Mouse (Mus musculus): ENCODE measurements around the gene Carnmt1. TPM values are rescaled to one million over a fixed set of nuclear protein-coding genes. Genes with fewer than 3 reads are reported as not detected.

The Carnmt1 gene
- polyA plus RNA-seq, 1 experiment, result 5.4 TPM

- H3K36me3 ChIP-seq (ENCODE audit: control insufficient read depth, insufficient read depth), result peaks cover 32% of the 10 kb centered on the region
Measured at GRCm38 (mm10) chr19:18716374-18716773, 45.8 kb downstream of the Carnmt1 start.

GRCm38 (mm10) chr19:18720337-18720736 lies 49.8 kb downstream of the Carnmt1 start:
- Histone ChIP-seq H3K79me3 (ENCODE audit: low read depth) (peaks cover 24% of the 10 kb centered on the region), H3K79me2 (ENCODE audit: control insufficient read depth, insufficient read depth) (peaks cover 39% of the 10 kb centered on the region), H3K4me3 (ENCODE audit: insufficient read depth, poor library complexity, severe bottlenecking) (no peak overlapping the region), H3K36me3 (ENCODE audit: control insufficient read depth, insufficient read depth) (peaks cover 32% of the 10 kb centered on the region), H3ac (ENCODE audit: control insufficient read depth, insufficient read length, low read depth) (no peak overlapping the region), H3K27me3 (ENCODE audit: control insufficient read depth, insufficient read depth, insufficient read length) (no peaks in the 10 kb centered on the region)
- TF ChIP-seq FOSL1 (IDR thresholded peaks at IDR 0.05; ENCODE audit: insufficient read depth, low read length, poor library complexity, severe bottlenecking), result no peak
- TF ChIP-seq MYOG (IDR thresholded peaks at IDR 0.05; ENCODE audit: control insufficient read depth, extremely low read depth, insufficient read length), result no peak
- no peak for TF ChIP-seq CEBPB (IDR thresholded peaks at IDR 0.05; ENCODE audit: low read depth)
- TF ChIP-seq MAX (IDR thresholded peaks at IDR 0.05), result no peak
- no peak for TF ChIP-seq USF1 (IDR thresholded peaks at IDR 0.05; ENCODE audit: low read depth)
- TF ChIP-seq MYOD1 (IDR thresholded peaks at IDR 0.05; ENCODE audit: control insufficient read depth, insufficient read length, low read depth), result no peak
- TF ChIP-seq CTCF (IDR thresholded peaks at IDR 0.05; ENCODE audit: control insufficient read depth, insufficient read depth, insufficient read length), result no peak

More at GRCm38 (mm10) chr19:18716374-18716773, 45.8 kb downstream of the Carnmt1 start:
- Histone ChIP-seq H3K27me3 (ENCODE audit: control insufficient read depth, insufficient read depth, insufficient read length) (no peaks in the 10 kb centered on the region), H3ac (ENCODE audit: control insufficient read depth, insufficient read length, low read depth) (no peak overlapping the region), H3K4me3 (ENCODE audit: insufficient read depth, poor library complexity, severe bottlenecking) (no peak overlapping the region), H3K79me3 (ENCODE audit: low read depth) (peaks cover 44% of the 10 kb centered on the region), H3K79me2 (ENCODE audit: control insufficient read depth, insufficient read depth) (peaks cover 62% of the 10 kb centered on the region)
- TF ChIP-seq FOSL1 (IDR thresholded peaks at IDR 0.05; ENCODE audit: insufficient read depth, low read length, poor library complexity, severe bottlenecking) (no peak), MYOG (IDR thresholded peaks at IDR 0.05; ENCODE audit: control insufficient read depth, extremely low read depth, insufficient read length) (no peak), MAX (IDR thresholded peaks at IDR 0.05) (no peak)

GRCm38 (mm10) chr19:18725186-18725585 lies 54.6 kb downstream of the Carnmt1 start:
- no peaks in the 10 kb centered on the region for H3K36me3 ChIP-seq (ENCODE audit: control insufficient read depth, insufficient read depth)
- no peak for TF ChIP-seq MYOD1 (IDR thresholded peaks at IDR 0.05; ENCODE audit: control insufficient read depth, insufficient read length, low read depth)
- no peak for TF ChIP-seq CEBPB (IDR thresholded peaks at IDR 0.05; ENCODE audit: low read depth)
- TF ChIP-seq CTCF (IDR thresholded peaks at IDR 0.05; ENCODE audit: control insufficient read depth, insufficient read depth, insufficient read length), result no peak
- TF ChIP-seq FOSL1 (IDR thresholded peaks at IDR 0.05; ENCODE audit: insufficient read depth, low read length, poor library complexity, severe bottlenecking), result no peak
- no peak for TF ChIP-seq USF1 (IDR thresholded peaks at IDR 0.05; ENCODE audit: low read depth)
- no peaks in the 10 kb centered on the region for H3K27me3 ChIP-seq (ENCODE audit: control insufficient read depth, insufficient read depth, insufficient read length)
- H3ac ChIP-seq (ENCODE audit: control insufficient read depth, insufficient read length, low read depth), result no peak overlapping the region
- no peak overlapping the region for H3K4me3 ChIP-seq (ENCODE audit: insufficient read depth, poor library complexity, severe bottlenecking)
- H3K79me2 ChIP-seq (ENCODE audit: control insufficient read depth, insufficient read depth), result no peaks in the 10 kb centered on the region
- no peaks in the 10 kb centered on the region for H3K79me3 ChIP-seq (ENCODE audit: low read depth)

GRCm38 (mm10) chr19:18730255-18730654 lies 59.7 kb downstream of the Carnmt1 start:
- H3K36me3 ChIP-seq (ENCODE audit: control insufficient read depth, insufficient read depth), result no peaks in the 10 kb centered on the region
- H3K27me3 ChIP-seq (ENCODE audit: control insufficient read depth, insufficient read depth, insufficient read length), result no peaks in the 10 kb centered on the region
- TF ChIP-seq MYOG (IDR thresholded peaks at IDR 0.05; ENCODE audit: control insufficient read depth, extremely low read depth, insufficient read length) (no peak), FOSL1 (IDR thresholded peaks at IDR 0.05; ENCODE audit: insufficient read depth, low read length, poor library complexity, severe bottlenecking) (no peak), USF1 (IDR thresholded peaks at IDR 0.05; ENCODE audit: low read depth) (no peak), MYOD1 (IDR thresholded peaks at IDR 0.05; ENCODE audit: control insufficient read depth, insufficient read length, low read depth) (no peak), MAX (IDR thresholded peaks at IDR 0.05) (no peak), CTCF (IDR thresholded peaks at IDR 0.05; ENCODE audit: control insufficient read depth, insufficient read depth, insufficient read length) (no peak)
- no peaks in the 10 kb centered on the region for H3K79me3 ChIP-seq (ENCODE audit: low read depth)
- no peaks in the 10 kb centered on the region for H3K79me2 ChIP-seq (ENCODE audit: control insufficient read depth, insufficient read depth)
- H3K4me3 ChIP-seq (ENCODE audit: insufficient read depth, poor library complexity, severe bottlenecking), result no peak overlapping the region
- H3ac ChIP-seq (ENCODE audit: control insufficient read depth, insufficient read length, low read depth), result no peak overlapping the region

GRCm38 (mm10) chr19:18731077-18731476 lies 60.5 kb downstream of the Carnmt1 start:
- no peak for TF ChIP-seq CTCF (IDR thresholded peaks at IDR 0.05; ENCODE audit: control insufficient read depth, insufficient read depth, insufficient read length)
- no peak for TF ChIP-seq MYOG (IDR thresholded peaks at IDR 0.05; ENCODE audit: control insufficient read depth, extremely low read depth, insufficient read length)
- TF ChIP-seq USF1 (IDR thresholded peaks at IDR 0.05; ENCODE audit: low read depth), result no peak
- no peak for TF ChIP-seq FOSL1 (IDR thresholded peaks at IDR 0.05; ENCODE audit: insufficient read depth, low read length, poor library complexity, severe bottlenecking)
- TF ChIP-seq CEBPB (IDR thresholded peaks at IDR 0.05; ENCODE audit: low read depth), result no peak
- TF ChIP-seq MAX (IDR thresholded peaks at IDR 0.05), result no peak
- no peak for TF ChIP-seq MYOD1 (IDR thresholded peaks at IDR 0.05; ENCODE audit: control insufficient read depth, insufficient read length, low read depth)
- Histone ChIP-seq H3K36me3 (ENCODE audit: control insufficient read depth, insufficient read depth) (no peaks in the 10 kb centered on the region), H3K4me3 (ENCODE audit: insufficient read depth, poor library complexity, severe bottlenecking) (no peak overlapping the region), H3ac (ENCODE audit: control insufficient read depth, insufficient read length, low read depth) (no peak overlapping the region), H3K79me2 (ENCODE audit: control insufficient read depth, insufficient read depth) (no peaks in the 10 kb centered on the region), H3K79me3 (ENCODE audit: low read depth) (no peaks in the 10 kb centered on the region), H3K27me3 (ENCODE audit: control insufficient read depth, insufficient read depth, insufficient read length) (no peaks in the 10 kb centered on the region)

GRCm38 (mm10) chr19:18735901-18736300 lies 65.3 kb downstream of the Carnmt1 start:
- no peaks in the 10 kb centered on the region for H3K79me2 ChIP-seq (ENCODE audit: control insufficient read depth, insufficient read depth)

More at GRCm38 (mm10) chr19:18735901-18736300, 65.3 kb downstream of the Carnmt1 start:
- no peaks in the 10 kb centered on the region for H3K79me3 ChIP-seq (ENCODE audit: low read depth)
- H3K4me3 ChIP-seq (ENCODE audit: insufficient read depth, poor library complexity, severe bottlenecking), result no peak overlapping the region
- H3K36me3 ChIP-seq (ENCODE audit: control insufficient read depth, insufficient read depth), result no peaks in the 10 kb centered on the region
- TF ChIP-seq USF1 (IDR thresholded peaks at IDR 0.05; ENCODE audit: low read depth) (no peak), MYOD1 (IDR thresholded peaks at IDR 0.05; ENCODE audit: control insufficient read depth, insufficient read length, low read depth) (no peak), MAX (IDR thresholded peaks at IDR 0.05) (no peak), FOSL1 (IDR thresholded peaks at IDR 0.05; ENCODE audit: insufficient read depth, low read length, poor library complexity, severe bottlenecking) (no peak)
- H3ac ChIP-seq (ENCODE audit: control insufficient read depth, insufficient read length, low read depth), result no peak overlapping the region
- no peaks in the 10 kb centered on the region for H3K27me3 ChIP-seq (ENCODE audit: control insufficient read depth, insufficient read depth, insufficient read length)
